Mouse (Mus musculus) inflammation-experienced regulatory T-cells, adult 6 months (primary cell): ENCODE results near the gene Fam19a1. TPM values are rescaled to one million over a fixed set of nuclear protein-coding genes. Genes with fewer than 3 reads are reported as not detected.
"Not testable (repeated sequence)": the region's sequence is repeated elsewhere in the genome, so short reads cannot be mapped to it uniquely, and the experiment has no call there.

ENCODE experiments used
- ATAC-seq: one replicate; pipeline ENCODE4 v1.8.0; 2017
- polyA plus RNA-seq, 3 experiments: library from polyadenylated mRNA; unstranded; fragments of 100-300 nt; shearing (Covaris generic); gene quantifications; one replicate each; pipeline ENCODE4 v1.2.1; 2017

The Fam19a1 gene
- not detected for polyA plus RNA-seq

- ATAC-seq = no peak
Observed at GRCm38 (mm10) chr6:96112854-96113253, at the start of gene Fam19a1. Gene Fam19a1 (plus strand): TSS chr6:96113154.

- no peak for ATAC-seq
Observed at GRCm38 (mm10) chr6:96071080-96071479, 41.9 kb upstream of the Fam19a1 start.

- no peak for ATAC-seq
Observed at GRCm38 (mm10) chr6:96071567-96071966, 41.4 kb upstream of the Fam19a1 start.

GRCm38 (mm10) chr6:96089961-96090360 lies 23.0 kb upstream of the Fam19a1 start:
- no peak for ATAC-seq

GRCm38 (mm10) chr6:96093716-96094115 lies 19.2 kb upstream of the Fam19a1 start:
- ATAC-seq = no peak

GRCm38 (mm10) chr6:96098225-96098624 lies 14.7 kb upstream of the Fam19a1 start:
- ATAC-seq = no peak

GRCm38 (mm10) chr6:96111656-96112055 lies 1.3 kb upstream of the Fam19a1 start:
- ATAC-seq = no peak

- no peak for ATAC-seq
Observed at GRCm38 (mm10) chr6:96114151-96114550, 1.2 kb downstream of the Fam19a1 start.

- ATAC-seq = no peak
Observed at GRCm38 (mm10) chr6:96116148-96116533, 3.2 kb downstream of the Fam19a1 start.

- ATAC-seq = no peak
Observed at GRCm38 (mm10) chr6:96116534-96117272, 3.7 kb downstream of the Fam19a1 start.

GRCm38 (mm10) chr6:96143326-96143725 lies 30.4 kb downstream of the Fam19a1 start:
- no peak for ATAC-seq

GRCm38 (mm10) chr6:96165403-96165802 lies 52.4 kb downstream of the Fam19a1 start:
- ATAC-seq = no peak

GRCm38 (mm10) chr6:96165818-96166379 lies 52.9 kb downstream of the Fam19a1 start, which contains the start of gene 1700123L14Rik:
Gene 1700123L14Rik (minus strand): TSS chr6:96166243.
- ATAC-seq = no peak

GRCm38 (mm10) chr6:96167031-96167430 lies 54.1 kb downstream of the Fam19a1 start:
- no peak for ATAC-seq

- ATAC-seq = no peak
Observed at GRCm38 (mm10) chr6:96173681-96174080, 60.7 kb downstream of the Fam19a1 start.

- ATAC-seq = no peak
Observed at GRCm38 (mm10) chr6:96178530-96178929, 65.6 kb downstream of the Fam19a1 start.

GRCm38 (mm10) chr6:96183392-96183791 lies 70.4 kb downstream of the Fam19a1 start:
- ATAC-seq = no peak

- ATAC-seq = no peak
Observed at GRCm38 (mm10) chr6:96186517-96186916, 73.6 kb downstream of the Fam19a1 start.

- not testable (repeated sequence) for ATAC-seq
Observed at GRCm38 (mm10) chr6:96198991-96199390, 86.0 kb downstream of the Fam19a1 start.

- no peak for ATAC-seq
Observed at GRCm38 (mm10) chr6:96205395-96205794, 92.4 kb downstream of the Fam19a1 start.

- no peak for ATAC-seq
Observed at GRCm38 (mm10) chr6:96234806-96235205, 121.9 kb downstream of the Fam19a1 start.

- ATAC-seq = no peak
Observed at GRCm38 (mm10) chr6:96244320-96244719, 131.4 kb downstream of the Fam19a1 start.

- no peak for ATAC-seq
Observed at GRCm38 (mm10) chr6:96252001-96252400, 139.0 kb downstream of the Fam19a1 start.

GRCm38 (mm10) chr6:96254815-96255214 lies 141.9 kb downstream of the Fam19a1 start:
- ATAC-seq = no peak
